Mouse (Mus musculus) midbrain, embryonic 15.5 days (tissue): Measurements from ENCODE around the gene Crygd. TPM values are rescaled to one million over a fixed set of nuclear protein-coding genes. Genes with fewer than 3 reads are reported as not detected.
"Not testable (repeated sequence)": the region's sequence is repeated elsewhere in the genome, so short reads cannot be mapped to it uniquely, and the experiment has no call there.

ENCODE experiments used
- ATAC-seq: fragments of 200-750 bp; cut with Nextera tagmentation; replicated peaks from 2 replicates; pipeline ENCODE4 v1.8.0; 2017; ENCODE audit warnings: moderate TSS enrichment
- H3K27ac ChIP-seq: fragments of 300-500 bp; sonication (generic); 2 replicates; pipeline ENCODE4 v1.5.1; 2015; ENCODE audit warnings: mild to moderate bottlenecking, inconsistent platforms
- H3K27me3 ChIP-seq: fragments of 300-500 bp; sonication (generic); replicated peaks from 2 replicates; pipeline ENCODE4 v1.6.1; 2015; ENCODE audit warnings: inconsistent platforms
- H3K36me3 ChIP-seq: fragments of 300-500 bp; sonication (generic); replicated peaks from 2 replicates; pipeline ENCODE4 v1.6.1; 2015; ENCODE audit warnings: inconsistent platforms
- H3K4me1 ChIP-seq: fragments of 300-500 bp; sonication (generic); 2 replicates; pipeline ENCODE4 v1.6.1; 2015; ENCODE audit warnings: inconsistent platforms
- H3K4me2 ChIP-seq: fragments of 300-500 bp; sonication (generic); 2 replicates; pipeline ENCODE4 v1.6.1; 2015; ENCODE audit warnings: inconsistent platforms, mild to moderate bottlenecking, moderate library complexity
- H3K4me3 ChIP-seq: fragments of 300-500 bp; sonication (generic); 2 replicates; pipeline ENCODE4 v1.5.1; 2015; ENCODE audit warnings: mild to moderate bottlenecking, inconsistent platforms
- H3K9ac ChIP-seq: fragments of 300-500 bp; sonication (generic); 2 replicates; pipeline ENCODE4 v1.6.1; 2015; ENCODE audit warnings: mild to moderate bottlenecking, inconsistent platforms
- H3K9me3 ChIP-seq: fragments of 300-500 bp; sonication (generic); 2 replicates; pipeline ENCODE4 v1.6.1; 2016; ENCODE audit warnings: inconsistent platforms
- WGBS: fragments of 180-500 bp; shearing (Covaris S2); methylation state at CpG from one replicate; pipeline ENCODE4 v1.1.7; 2015; ENCODE audit warnings: mixed read lengths; 5-methylcytosine and 5-hydroxymethylcytosine counted together
- polyA plus RNA-seq: library from polyadenylated mRNA; unstranded; fragments of >200 nt; fragmentation: Nextera tagmentation; extraction: Ambion mirVana; gene quantifications from 2 replicates; pipeline ENCODE4 v1.2.1, GENCODE M21; 2015

The Crygd gene
- polyA plus RNA-seq, 1 experiment from 2014 or later, result not detected

GRCm38 (mm10) chr1:65075607-65076006 lies 12.4 kb upstream of the Crygd start:
- H3K4me3 ChIP-seq, result no peak overlapping the region
- 25% methylated on average over 5 of the region's 5 CpGs for WGBS
- H3K27ac ChIP-seq, result no peak overlapping the region
- no peaks in the 10 kb centered on the region for H3K27me3 ChIP-seq
- H3K4me1 ChIP-seq, result no peaks in the 10 kb centered on the region
- no peaks in the 10 kb centered on the region for H3K9me3 ChIP-seq
- no peak for ATAC-seq
- H3K9ac ChIP-seq, result no peak overlapping the region
- H3K4me2 ChIP-seq, result no peak overlapping the region
- H3K36me3 ChIP-seq, result no peaks in the 10 kb centered on the region

- no peak within 1 kb of the TSS for H3K4me3 ChIP-seq
- WGBS, result 56% methylated on average over 6 of the region's 6 CpGs
- H3K4me2 ChIP-seq, result no peak within 1 kb of the TSS
- H3K27ac ChIP-seq, result no peak within 1 kb of the TSS
- ATAC-seq, result no peak
- no peaks in the 10 kb centered on the region for H3K9me3 ChIP-seq
- H3K9ac ChIP-seq, result no peak within 1 kb of the TSS
- no peaks in the 10 kb centered on the region for H3K36me3 ChIP-seq
- no peaks in the 10 kb centered on the region for H3K27me3 ChIP-seq
- H3K4me1 ChIP-seq, result no peaks in the 10 kb centered on the region
Measured at GRCm38 (mm10) chr1:65073589-65073988, 10.3 kb upstream of the Crygd start, which contains the start of gene Crygc. Gene Crygc (minus strand): TSS chr1:65073689.

GRCm38 (mm10) chr1:65067842-65068241 lies 4.6 kb upstream of the Crygd start:
- Histone ChIP-seq H3K27me3 (no peaks in the 10 kb centered on the region), H3K27ac (no peak overlapping the region), H3K4me2 (no peak overlapping the region), H3K36me3 (no peaks in the 10 kb centered on the region), H3K4me1 (no peaks in the 10 kb centered on the region), H3K9ac (no peak overlapping the region), H3K4me3 (no peak overlapping the region), H3K9me3 (no peaks in the 10 kb centered on the region)
- ATAC-seq, result no peak

GRCm38 (mm10) chr1:65064201-65064600 lies 949 bp upstream of the Crygd start:
- H3K9me3 ChIP-seq, result no peaks in the 10 kb centered on the region
- no peaks in the 10 kb centered on the region for H3K36me3 ChIP-seq
- H3K9ac ChIP-seq, result no peak overlapping the region
- no peak for ATAC-seq
- no peak overlapping the region for H3K27ac ChIP-seq
- H3K4me1 ChIP-seq, result no peaks in the 10 kb centered on the region
- no peaks in the 10 kb centered on the region for H3K27me3 ChIP-seq
- WGBS, result 89% methylated on average over 15 of the region's 15 CpGs
- no peak overlapping the region for H3K4me2 ChIP-seq
- no peak overlapping the region for H3K4me3 ChIP-seq

- H3K9ac ChIP-seq, result no peak overlapping the region
- no peaks in the 10 kb centered on the region for H3K4me1 ChIP-seq
- no peak overlapping the region for H3K27ac ChIP-seq
- H3K4me3 ChIP-seq, result no peak overlapping the region
- H3K36me3 ChIP-seq, result no peaks in the 10 kb centered on the region
- H3K9me3 ChIP-seq, result no peaks in the 10 kb centered on the region
- 56% methylated on average over 2 of the region's 2 CpGs for WGBS
- no peaks in the 10 kb centered on the region for H3K27me3 ChIP-seq
- H3K4me2 ChIP-seq, result no peak overlapping the region
- no peak for ATAC-seq
Measured at GRCm38 (mm10) chr1:65052140-65052539, 11.1 kb downstream of the Crygd start.

GRCm38 (mm10) chr1:65051696-65052095 lies 11.6 kb downstream of the Crygd start:
- Histone ChIP-seq H3K4me3 (no peak overlapping the region), H3K9me3 (no peaks in the 10 kb centered on the region), H3K4me1 (no peaks in the 10 kb centered on the region), H3K9ac (no peak overlapping the region), H3K4me2 (no peak overlapping the region), H3K27ac (no peak overlapping the region), H3K27me3 (no peaks in the 10 kb centered on the region), H3K36me3 (no peaks in the 10 kb centered on the region)
- 68% methylated on average over 7 of the region's 7 CpGs for WGBS
- no peak for ATAC-seq

- not testable (repeated sequence) for H3K4me1 ChIP-seq, H3K27ac ChIP-seq, H3K27me3 ChIP-seq, H3K9ac ChIP-seq, H3K9me3 ChIP-seq, ATAC-seq, H3K36me3 ChIP-seq, H3K4me3 ChIP-seq, H3K4me2 ChIP-seq
- WGBS, result 59% methylated on average over 12 of the region's 12 CpGs
Measured at GRCm38 (mm10) chr1:65050952-65051351, 12.3 kb downstream of the Crygd start, which contains the start of gene Cryge. Gene Cryge (minus strand): TSS chr1:65051149.

- no peak for ATAC-seq
- no peak overlapping the region for H3K4me2 ChIP-seq
- H3K9me3 ChIP-seq, result no peaks in the 10 kb centered on the region
- no peak overlapping the region for H3K4me3 ChIP-seq
- H3K27me3 ChIP-seq, result no peaks in the 10 kb centered on the region
- H3K4me1 ChIP-seq, result no peaks in the 10 kb centered on the region
- no peak overlapping the region for H3K9ac ChIP-seq
- H3K36me3 ChIP-seq, result no peaks in the 10 kb centered on the region
- WGBS, result 51% methylated on average over 12 of the region's 12 CpGs
- no peak overlapping the region for H3K27ac ChIP-seq
Measured at GRCm38 (mm10) chr1:65048781-65049180, 14.5 kb downstream of the Crygd start.

- Histone ChIP-seq H3K9me3 (no peaks in the 10 kb centered on the region), H3K4me3 (no peak overlapping the region), H3K36me3 (no peaks in the 10 kb centered on the region), H3K4me1 (no peaks in the 10 kb centered on the region), H3K4me2 (no peak overlapping the region), H3K27ac (no peak overlapping the region), H3K9ac (no peak overlapping the region), H3K27me3 (no peaks in the 10 kb centered on the region)
- WGBS, result 40% methylated on average over 8 of the region's 8 CpGs
- no peak for ATAC-seq
Measured at GRCm38 (mm10) chr1:65046401-65047109, 16.7 kb downstream of the Crygd start.

- Histone ChIP-seq H3K9ac (no peak overlapping the region), H3K9me3 (no peaks in the 10 kb centered on the region), H3K4me2 (no peak overlapping the region), H3K27ac (no peak overlapping the region), H3K4me3 (no peak overlapping the region), H3K36me3 (no peaks in the 10 kb centered on the region), H3K4me1 (no peaks in the 10 kb centered on the region), H3K27me3 (no peaks in the 10 kb centered on the region)
- no peak for ATAC-seq
- WGBS, result 82% methylated on average over 2 of the region's 2 CpGs
Measured at GRCm38 (mm10) chr1:65043433-65043832, 19.8 kb downstream of the Crygd start.

- Histone ChIP-seq H3K4me3 (no peak overlapping the region), H3K9me3 (no peaks in the 10 kb centered on the region), H3K36me3 (no peaks in the 10 kb centered on the region), H3K27me3 (no peaks in the 10 kb centered on the region), H3K27ac (no peak overlapping the region), H3K9ac (no peak overlapping the region), H3K4me1 (no peaks in the 10 kb centered on the region), H3K4me2 (no peak overlapping the region)
- no peak for ATAC-seq
- 95% methylated on average over 3 of the region's 3 CpGs for WGBS
Measured at GRCm38 (mm10) chr1:65041837-65042236, 21.4 kb downstream of the Crygd start.

- H3K9ac ChIP-seq, result no peak overlapping the region
- H3K4me3 ChIP-seq, result no peak overlapping the region
- no peak for ATAC-seq
- H3K36me3 ChIP-seq, result no peaks in the 10 kb centered on the region
- H3K9me3 ChIP-seq, result no peaks in the 10 kb centered on the region
- no peaks in the 10 kb centered on the region for H3K27me3 ChIP-seq
- no peaks in the 10 kb centered on the region for H3K4me1 ChIP-seq
- no peak overlapping the region for H3K4me2 ChIP-seq
- H3K27ac ChIP-seq, result no peak overlapping the region
- WGBS, result 80% methylated on average over 6 of the region's 6 CpGs
Measured at GRCm38 (mm10) chr1:65040806-65041205, 22.4 kb downstream of the Crygd start.

- Histone ChIP-seq H3K4me2 (no peak overlapping the region), H3K4me1 (no peaks in the 10 kb centered on the region), H3K4me3 (no peak overlapping the region), H3K27me3 (no peaks in the 10 kb centered on the region), H3K27ac (no peak overlapping the region), H3K9me3 (no peaks in the 10 kb centered on the region), H3K9ac (no peak overlapping the region), H3K36me3 (no peaks in the 10 kb centered on the region)
- WGBS, result 86% methylated on average over 3 of the region's 3 CpGs
- no peak for ATAC-seq
Measured at GRCm38 (mm10) chr1:65039679-65040078, 23.6 kb downstream of the Crygd start.
